Mouse (Mus musculus) cerebellum, adult 8-10 months (tissue): ENCODE measurements around the gene Pgk2.
"Not testable (repeated sequence)": the region's sequence is repeated elsewhere in the genome, so short reads cannot be mapped to it uniquely, and the experiment has no call there.

Source experiments
- DNase-seq: peaks from one replicate; pipeline ENCODE4 v3.0.0; 2022

Gene Pgk2

DNA sequence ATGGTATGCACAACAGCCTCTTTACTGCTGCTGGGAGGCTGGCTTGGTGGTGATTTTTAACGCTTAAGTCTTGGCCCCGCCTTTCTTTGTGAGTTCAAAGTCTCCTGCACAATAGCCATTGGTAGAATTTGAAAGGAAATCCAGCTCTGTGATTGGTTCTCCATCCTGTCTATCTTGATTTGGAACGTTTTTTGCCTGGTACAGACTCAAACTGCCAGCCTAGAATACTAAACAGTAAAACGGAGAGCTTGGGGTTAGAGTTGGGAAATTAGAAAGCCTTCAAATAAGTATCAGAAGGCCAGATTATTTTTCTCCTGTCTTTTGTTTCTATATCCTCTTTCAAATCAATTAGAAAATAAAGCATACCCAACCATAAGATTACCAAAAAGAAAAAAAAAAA lies at the start of gene Pgk2:
Pgk2 (minus strand) TSS at position 101 of the 400 bp plus-strand sequence.
- DNase-seq: no peak

DNA sequence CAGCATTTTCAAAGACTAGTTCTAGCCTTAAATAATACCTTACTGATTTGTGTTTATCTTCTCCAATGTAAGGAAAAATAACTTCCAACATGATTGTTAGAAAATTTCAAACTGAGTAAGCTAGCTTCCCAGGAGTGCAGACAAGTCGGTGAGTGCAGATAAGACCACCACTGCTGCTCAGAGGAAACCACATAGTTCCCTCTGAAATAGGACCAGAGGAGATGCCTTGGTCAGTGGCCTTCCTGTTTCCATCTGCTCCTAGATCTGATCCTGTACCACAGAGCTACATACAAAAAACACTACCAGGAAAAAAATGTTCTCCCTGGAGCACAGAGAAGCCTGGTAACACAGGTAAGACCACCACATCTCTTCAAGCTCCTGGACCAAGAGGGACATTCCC lies 44.0 kb upstream of the Pgk2 start:
- DNase-seq: no peak

DNA sequence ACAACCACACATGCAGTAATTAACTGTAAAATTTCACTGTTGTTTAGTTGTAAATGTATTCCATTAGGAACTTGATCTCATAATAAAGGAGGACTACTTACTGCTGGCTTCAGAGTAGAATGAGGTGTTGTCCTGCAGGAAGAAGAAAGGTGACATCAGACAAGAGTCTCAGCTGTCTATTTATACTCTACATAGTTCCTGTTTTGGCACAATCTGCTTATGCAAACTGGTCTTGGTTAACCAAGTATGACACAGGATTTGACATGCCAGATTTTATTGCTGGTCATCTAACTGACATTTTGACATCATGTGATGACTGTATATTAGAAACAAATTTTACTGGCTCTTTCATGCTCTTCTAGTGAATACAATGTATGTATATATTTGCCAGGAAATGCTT lies 33.7 kb upstream of the Pgk2 start, which contains the start of gene Crisp3:
Crisp3 (minus strand) TSS at position 154 of the 400 bp plus-strand sequence.
- no peak for DNase-seq

DNA sequence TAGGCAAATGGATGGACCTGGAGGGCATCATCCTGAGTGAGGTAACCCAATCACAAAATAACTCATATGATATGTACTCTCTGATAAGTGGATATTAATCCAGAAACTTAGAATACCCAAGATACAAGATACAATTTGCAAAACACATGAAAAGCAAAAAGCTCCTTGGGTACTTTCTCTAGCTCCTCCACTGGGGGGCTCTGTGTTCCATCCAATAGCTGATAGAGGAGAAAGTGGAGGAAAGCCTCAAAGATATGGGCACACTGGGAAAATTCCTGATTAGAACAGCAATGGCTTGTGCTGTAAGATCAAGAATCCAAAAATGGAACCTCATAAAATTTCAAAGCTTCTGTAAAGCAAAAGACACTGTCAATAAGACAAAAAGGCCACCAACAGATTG lies 6.6 kb downstream of the Pgk2 start:
- not testable (repeated sequence) for DNase-seq

DNA sequence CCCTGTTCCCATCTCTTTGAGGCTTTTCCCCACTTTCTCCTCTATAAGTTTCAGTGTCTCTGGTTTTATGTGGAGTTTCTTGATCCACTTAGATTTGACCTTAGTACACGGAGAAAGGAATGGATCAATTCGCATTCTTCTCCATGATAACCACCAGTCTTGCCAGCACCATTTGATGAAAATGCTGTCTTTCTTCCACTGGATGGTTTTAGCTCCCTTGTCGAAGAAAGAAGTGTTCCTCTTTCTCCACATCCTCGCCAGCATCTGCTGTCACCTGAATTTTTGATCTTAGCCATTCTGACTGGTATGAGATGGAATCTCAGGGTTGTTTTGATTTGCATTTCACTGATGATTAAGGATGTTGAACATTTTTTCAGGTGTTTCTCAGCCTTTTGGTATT lies 18.2 kb downstream of the Pgk2 start:
- DNase-seq: not testable (repeated sequence)

DNA sequence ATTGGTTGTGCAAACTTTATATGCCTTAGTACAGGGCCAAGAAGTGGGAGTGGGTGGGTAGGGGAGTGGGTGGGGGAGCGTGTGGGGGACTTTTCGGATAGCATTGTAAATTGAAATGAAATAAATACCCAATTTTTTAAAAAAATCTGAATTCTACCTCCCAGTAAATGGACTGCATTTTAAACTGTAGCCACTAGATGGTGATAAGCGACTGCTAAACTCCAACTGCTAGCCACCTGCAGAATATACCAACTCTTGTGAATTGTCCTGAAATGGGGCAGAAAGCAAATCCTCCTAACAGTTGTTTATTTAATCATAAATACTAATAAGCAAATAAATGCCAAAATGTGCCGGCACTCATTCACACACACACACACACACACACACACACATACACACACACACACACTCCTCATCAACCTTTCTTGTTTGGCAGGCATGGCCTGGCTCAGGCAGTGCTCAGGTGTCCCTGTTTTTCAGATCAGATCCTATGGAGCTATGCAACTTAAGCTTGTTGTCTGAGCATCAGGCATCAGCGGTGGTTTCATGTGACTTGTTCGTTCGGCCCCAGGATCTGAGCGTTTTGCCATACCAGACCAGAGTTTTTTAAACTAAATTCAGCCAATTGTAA lies 50.6 kb downstream of the Pgk2 start:
- not testable (repeated sequence) for DNase-seq
